Mouse (Mus musculus) forebrain, postnatal 0 days (tissue): ENCODE data around the gene Jph3. TPM values are rescaled to one million over a fixed set of nuclear protein-coding genes. Genes with fewer than 3 reads are reported as not detected.

ENCODE experiments used
- ATAC-seq: fragments of 200-750 bp; cut with Nextera tagmentation; 2 replicates; pipeline ENCODE4 v1.8.0; 2017; ENCODE audit warnings: mild to moderate bottlenecking, moderate library complexity
- DNase-seq: peaks from one replicate; pipeline ENCODE4 v3.0.0-alpha.2; 2015
- H3K27ac ChIP-seq: fragments of 300-500 bp; sonication (generic); 2 replicates; pipeline ENCODE4 v1.5.1; 2014; ENCODE audit warnings: low read depth, mild to moderate bottlenecking, antibody characterized with exemption, low read length, moderate library complexity, mixed read lengths
- H3K27me3 ChIP-seq: fragments of 300-500 bp; sonication (generic); 2 replicates; pipeline ENCODE4 v1.6.1; 2014; ENCODE audit warnings: mild to moderate bottlenecking, low read length, mixed read lengths; ENCODE audit not compliant: insufficient read depth
- H3K36me3 ChIP-seq: fragments of 300-500 bp; sonication (generic); 2 replicates; pipeline ENCODE4 v1.6.1; 2014; ENCODE audit warnings: mild to moderate bottlenecking, moderate library complexity; ENCODE audit not compliant: insufficient read depth
- H3K4me1 ChIP-seq: fragments of 300-500 bp; sonication (generic); 2 replicates; pipeline ENCODE4 v1.6.1; 2014; ENCODE audit warnings: antibody characterized with exemption; ENCODE audit not compliant: insufficient read depth
- H3K4me2 ChIP-seq: fragments of 300-500 bp; sonication (generic); 2 replicates; pipeline ENCODE4 v1.6.1; 2014; ENCODE audit warnings: low read depth, mild to moderate bottlenecking, moderate library complexity
- H3K4me3 ChIP-seq: fragments of 300-500 bp; sonication (generic); 2 replicates; pipeline ENCODE4 v1.5.1; 2014; ENCODE audit warnings: low read depth, low read length, mixed read lengths
- H3K9ac ChIP-seq: fragments of 300-500 bp; sonication (generic); 2 replicates; pipeline ENCODE4 v1.6.1; 2014; ENCODE audit warnings: mild to moderate bottlenecking
- H3K9me3 ChIP-seq: fragments of 300-500 bp; sonication (generic); 2 replicates; pipeline ENCODE4 v1.6.1; 2016; ENCODE audit warnings: low read length
- CTCF ChIP-seq: sonication (generic); IDR thresholded peaks from 2 replicates; pipeline ENCODE4 v1.5.1; 2016; ENCODE audit warnings: antibody characterized with exemption, control low read depth, low read depth
- WGBS: fragments of 180-500 bp; shearing (Covaris S2); extraction: QIAGEN DNeasy Blood & Tissue Kit; methylation state at CpG from one replicate; pipeline ENCODE4 v1.1.7; 2014; 5-methylcytosine and 5-hydroxymethylcytosine counted together
- polyA plus RNA-seq: library from polyadenylated mRNA; unstranded; fragments of >200 nt; fragmentation: Nextera tagmentation; extraction: Ambion mirVana; gene quantifications from 2 replicates; pipeline ENCODE4 v1.2.1, GENCODE M21; 2015
- total RNA-seq: library from RNA; depleted of rRNA; stranded (reverse); fragments of >200 nt; gene quantifications from 2 replicates; pipeline ENCODE4 v1.2.3, GENCODE M21; 2014

The Jph3 gene
- total and polyA plus RNA-seq, 2 experiments from 2014 or later, result 65.8 to 123 TPM

- Histone ChIP-seq H3K4me2 (no peak overlapping the region), H3K4me3 (no peak overlapping the region), H3K27ac (no peak overlapping the region), H3K9ac (no peak overlapping the region), H3K27me3 (0 out of 2 replicates have a peak, but pooled peaks cover 5% of the 10 kb centered on the region), H3K9me3 (no peaks in the 10 kb centered on the region), H3K4me1 (peaks cover 9% of the 10 kb centered on the region), H3K36me3 (no peaks in the 10 kb centered on the region)
- WGBS, result 17% methylated on average over 7 of the region's 7 CpGs
- no peak for TF ChIP-seq CTCF
- no peak for ATAC-seq
- no peak for DNase-seq
These were observed 6.8 kb downstream of the Jph3 start for GRCm38 (mm10) chr8:121736236-121736635.

GRCm38 (mm10) chr8:121740721-121741120 lies 11.3 kb downstream of the Jph3 start:
- no peak for DNase-seq
- no peak overlapping the region for H3K27ac ChIP-seq
- H3K9ac ChIP-seq, result no peak overlapping the region
- H3K4me3 ChIP-seq, result no peak overlapping the region
- H3K27me3 ChIP-seq, result no peaks in the 10 kb centered on the region
- TF ChIP-seq CTCF, result no peak
- H3K36me3 ChIP-seq, result no peaks in the 10 kb centered on the region
- 91% methylated on average over 10 of the region's 10 CpGs for WGBS
- H3K4me2 ChIP-seq, result no peak overlapping the region
- no peak for ATAC-seq
- no peaks in the 10 kb centered on the region for H3K4me1 ChIP-seq
- H3K9me3 ChIP-seq, result no peaks in the 10 kb centered on the region

GRCm38 (mm10) chr8:121749501-121749900 lies 20.1 kb downstream of the Jph3 start:
- Histone ChIP-seq H3K36me3 (peaks cover 11% of the 10 kb centered on the region), H3K4me1 (no peaks in the 10 kb centered on the region), H3K9me3 (no peaks in the 10 kb centered on the region), H3K4me3 (no peak overlapping the region), H3K9ac (no peak overlapping the region), H3K27ac (no peak overlapping the region), H3K4me2 (no peak overlapping the region), H3K27me3 (no peaks in the 10 kb centered on the region)
- 74% methylated on average over 9 of the region's 9 CpGs for WGBS
- DNase-seq (no peak), ATAC-seq (no peak)
- TF ChIP-seq CTCF, result no peak

GRCm38 (mm10) chr8:121750512-121750911 lies 21.1 kb downstream of the Jph3 start:
- Histone ChIP-seq H3K9me3 (no peaks in the 10 kb centered on the region), H3K9ac (no peak overlapping the region), H3K4me1 (no peaks in the 10 kb centered on the region), H3K4me3 (no peak overlapping the region), H3K4me2 (no peak overlapping the region), H3K27me3 (no peaks in the 10 kb centered on the region), H3K27ac (no peak overlapping the region), H3K36me3 (peaks cover 11% of the 10 kb centered on the region)
- ATAC-seq (no peak), DNase-seq (no peak)
- 45% methylated on average over 3 of the region's 3 CpGs for WGBS
- TF ChIP-seq CTCF, result no peak

- peak; percentile 83 for DNase-seq
- no peaks in the 10 kb centered on the region for H3K9me3 ChIP-seq
- peaks cover 9% of the 10 kb centered on the region for H3K36me3 ChIP-seq
- WGBS, result 30% methylated on average over 3 of the region's 3 CpGs
- no peak overlapping the region for H3K9ac ChIP-seq
- TF ChIP-seq CTCF, result peak; percentile 99
- H3K27me3 ChIP-seq, result no peaks in the 10 kb centered on the region
- no peak overlapping the region for H3K4me2 ChIP-seq
- no peak overlapping the region for H3K27ac ChIP-seq
- no peaks in the 10 kb centered on the region for H3K4me1 ChIP-seq
- H3K4me3 ChIP-seq, result no peak overlapping the region
- ATAC-seq, result no peak; the same call in 1 of the 2 replicates
These were observed 22.0 kb downstream of the Jph3 start for GRCm38 (mm10) chr8:121751407-121751806.

- ATAC-seq (no peak), DNase-seq (no peak)
- no peak overlapping the region for H3K27ac ChIP-seq
- TF ChIP-seq CTCF, result no peak
- no peaks in the 10 kb centered on the region for H3K27me3 ChIP-seq
- no peaks in the 10 kb centered on the region for H3K9me3 ChIP-seq
- H3K4me1 ChIP-seq, result no peaks in the 10 kb centered on the region
- no peak overlapping the region for H3K4me2 ChIP-seq
- peaks cover 6% of the 10 kb centered on the region for H3K36me3 ChIP-seq
- no peak overlapping the region for H3K9ac ChIP-seq
- WGBS, result 82% methylated on average over 12 of the region's 12 CpGs
- no peak overlapping the region for H3K4me3 ChIP-seq
These were observed 29.0 kb downstream of the Jph3 start for GRCm38 (mm10) chr8:121758470-121758869.

- DNase-seq (no peak), ATAC-seq (no peak)
- Histone ChIP-seq H3K4me1 (no peaks in the 10 kb centered on the region), H3K9me3 (no peaks in the 10 kb centered on the region), H3K4me3 (no peak overlapping the region), H3K36me3 (no peaks in the 10 kb centered on the region), H3K9ac (no peak overlapping the region), H3K27me3 (no peaks in the 10 kb centered on the region), H3K4me2 (no peak overlapping the region), H3K27ac (no peak overlapping the region)
- WGBS, result 77% methylated on average over 7 of the region's 7 CpGs
- TF ChIP-seq CTCF, result no peak
These were observed 31.1 kb downstream of the Jph3 start for GRCm38 (mm10) chr8:121760484-121760883.

GRCm38 (mm10) chr8:121761480-121761879 lies 32.1 kb downstream of the Jph3 start:
- DNase-seq (no peak), ATAC-seq (no peak)
- Histone ChIP-seq H3K36me3 (no peaks in the 10 kb centered on the region), H3K9ac (no peak overlapping the region), H3K4me1 (no peaks in the 10 kb centered on the region), H3K27me3 (no peaks in the 10 kb centered on the region), H3K4me2 (no peak overlapping the region), H3K9me3 (no peaks in the 10 kb centered on the region), H3K4me3 (no peak overlapping the region), H3K27ac (no peak overlapping the region)
- WGBS, result 43% methylated on average over 10 of the region's 10 CpGs
- TF ChIP-seq CTCF, result no peak
